Mouse (Mus musculus) urinary bladder, adult 18-20 months (tissue): ENCODE measurements around the gene Olfr295.

ENCODE experiments used
- DNase-seq, 2 experiments: peaks; one replicate each; pipeline ENCODE4 v3.0.0; 2022; ENCODE audit warnings: low spot score in 2 of 2, mixed read lengths in 2 of 2

Gene Olfr295

GRCm38 (mm10) chr7:86583562-86583961 is at the start of gene Olfr295:
Gene Olfr295, plus strand, starts transcription at chr7:86583862.
- no peak for DNase-seq

DNA sequence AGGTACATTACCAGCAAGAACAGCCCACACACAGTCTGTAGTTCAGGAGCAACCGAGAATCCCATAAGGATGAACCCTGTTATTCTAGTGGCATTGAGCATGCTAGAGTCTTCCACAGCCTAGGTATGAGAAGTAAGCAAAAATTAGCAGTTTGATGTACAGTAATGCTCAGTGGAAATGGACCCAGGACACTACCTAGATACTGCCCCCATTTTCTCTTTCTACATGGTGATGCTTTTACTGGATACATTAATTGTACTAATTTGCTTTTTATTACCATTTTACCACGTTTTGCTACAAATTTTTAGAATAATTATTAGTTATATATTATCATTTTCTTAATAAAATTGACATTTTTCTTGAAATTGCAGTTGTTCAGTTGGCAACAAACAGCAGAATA is 32.9 kb downstream of the Olfr295 start, which contains the start of gene Olfr294:
TSS of gene Olfr294 (minus strand) at position 101 of the 400 bp plus-strand sequence.
- DNase-seq, result no peak
